21 mouse cellular contexts compared by ENCODE assay signal in the genomic region with DNA sequence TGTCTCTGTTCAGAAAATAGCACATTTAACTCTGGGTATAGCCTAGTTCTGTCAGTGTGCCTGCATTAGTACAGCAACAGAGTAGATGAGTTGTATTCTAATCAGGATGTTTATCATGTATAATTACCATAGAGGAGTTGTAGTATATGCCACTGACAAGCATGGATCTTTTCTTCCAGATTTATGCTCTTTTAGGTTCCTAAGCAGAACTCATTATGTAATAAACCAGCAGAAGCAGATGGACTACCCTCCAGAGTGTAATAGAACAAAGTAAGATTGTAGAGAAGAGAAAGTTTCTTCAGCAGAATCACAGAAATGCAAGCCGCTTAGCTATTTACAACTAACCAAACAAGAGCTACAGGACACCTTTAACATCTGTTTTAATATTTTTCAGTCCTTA.
"Had no signal": no experiment of that assay in that cellular context is flagged by ENCODE, and none has a peak within 500 bp of the region (broad histone marks: within the 10 kb centered on the region; RNA-seq: fewer than 3 reads in every experiment).

No protein-coding gene starts in this region.

- H3K4me2 ChIP-seq: liver, embryonic 15.5 days; lung, embryonic 15.5 days; midbrain, embryonic 11.5 days; midbrain, embryonic 13.5 days; midbrain, embryonic 15.5 days; neural tube, embryonic 12.5 days had no signal

- DNase-seq: liver, postnatal 0 days; lung, adult 2 months; lung, postnatal 14 days; lung, postnatal 36 days; retina, postnatal 1 day; right cerebral cortex, adult 18-20 months; right cerebral cortex, postnatal 25 days; right cerebral cortex, postnatal 4 days; spleen, adult 18-20 months; thymus, adult 2 months; thymus, postnatal 25 days; thymus, postnatal 4 days had no signal

- H3K4me3 ChIP-seq: liver, embryonic 15.5 days; lung, embryonic 15.5 days; megakaryocyte, embryonic 14.5 days; midbrain, embryonic 13.5 days; midbrain, embryonic 15.5 days; neural tube, embryonic 12.5 days had no signal

- H3K9ac ChIP-seq: liver, embryonic 15.5 days; liver, postnatal 0 days; lung, embryonic 15.5 days; midbrain, embryonic 13.5 days; midbrain, embryonic 15.5 days; neural tube, embryonic 12.5 days had no signal

- H3K4me1 ChIP-seq: liver, embryonic 15.5 days; lung, embryonic 15.5 days; megakaryocyte, embryonic 14.5 days; midbrain, embryonic 13.5 days; midbrain, embryonic 15.5 days; neural tube, embryonic 12.5 days had no signal

- H3K9me3 ChIP-seq: liver, embryonic 15.5 days; lung, embryonic 15.5 days; midbrain, embryonic 13.5 days; midbrain, embryonic 15.5 days; neural tube, embryonic 12.5 days had no signal

- H3K36me3 ChIP-seq: liver, embryonic 15.5 days; lung, embryonic 15.5 days; midbrain, embryonic 13.5 days; midbrain, embryonic 15.5 days; neural tube, embryonic 12.5 days had no signal

- H3K27ac ChIP-seq: liver, embryonic 15.5 days; lung, embryonic 15.5 days; macrophage; midbrain, embryonic 13.5 days; midbrain, embryonic 15.5 days; neural tube, embryonic 12.5 days had no signal

- ATAC-seq: liver, postnatal 0 days; lung, postnatal 0 days; midbrain, embryonic 13.5 days; midbrain, embryonic 15.5 days had no signal

- H3K27me3 ChIP-seq: liver, embryonic 15.5 days; lung, embryonic 15.5 days; megakaryocyte, embryonic 14.5 days; midbrain, embryonic 13.5 days; midbrain, embryonic 15.5 days; neural tube, embryonic 12.5 days had no signal
